Mouse (Mus musculus): ENCODE measurements around the gene Nedd4. TPM values are rescaled to one million over a fixed set of nuclear protein-coding genes. Genes with fewer than 3 reads are reported as not detected.
"Not testable (repeated sequence)": the region's sequence is repeated elsewhere in the genome, so short reads cannot be mapped to it uniquely, and the experiment has no call there.

Gene Nedd4
- polyA plus RNA-seq, 1 experiment, result 3.7 TPM

DNA sequence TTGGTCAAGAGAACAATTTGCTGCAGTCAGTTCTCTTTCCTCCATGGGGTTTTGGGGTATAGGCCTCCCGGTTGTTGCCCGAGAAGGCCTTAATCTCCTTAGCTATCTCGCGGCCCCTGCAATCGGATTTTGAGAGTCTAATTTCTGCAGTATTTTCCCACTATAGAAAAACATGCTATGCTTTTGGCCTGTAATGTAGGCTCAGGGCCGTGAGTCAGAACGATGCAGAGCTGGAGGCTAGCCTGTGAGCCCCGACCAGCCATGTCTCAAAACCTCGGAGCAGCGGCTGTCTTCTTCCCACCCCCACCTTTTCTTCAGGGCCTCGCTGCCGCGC, 618 bp upstream of the Nedd4 start:
- Histone ChIP-seq H3K4me3 (ENCODE audit: insufficient read depth, low read length) (peak overlapping the region; percentile 85), H3K4me1 (ENCODE audit: control insufficient read depth, insufficient read depth, low read length) (0 out of 2 replicates have a peak, but pooled peaks cover 2% of the 10 kb centered on the region), H3K27ac (ENCODE audit: insufficient read depth, low read depth, low read length) (no peak overlapping the region)
- no peak for TF ChIP-seq CTCF (IDR thresholded peaks at IDR 0.05; ENCODE audit: low read depth, low read length)
- TF ChIP-seq POLR2A (IDR thresholded peaks at IDR 0.05; ENCODE audit: borderline replicate concordance, low read depth, low read length), result no peak

DNA sequence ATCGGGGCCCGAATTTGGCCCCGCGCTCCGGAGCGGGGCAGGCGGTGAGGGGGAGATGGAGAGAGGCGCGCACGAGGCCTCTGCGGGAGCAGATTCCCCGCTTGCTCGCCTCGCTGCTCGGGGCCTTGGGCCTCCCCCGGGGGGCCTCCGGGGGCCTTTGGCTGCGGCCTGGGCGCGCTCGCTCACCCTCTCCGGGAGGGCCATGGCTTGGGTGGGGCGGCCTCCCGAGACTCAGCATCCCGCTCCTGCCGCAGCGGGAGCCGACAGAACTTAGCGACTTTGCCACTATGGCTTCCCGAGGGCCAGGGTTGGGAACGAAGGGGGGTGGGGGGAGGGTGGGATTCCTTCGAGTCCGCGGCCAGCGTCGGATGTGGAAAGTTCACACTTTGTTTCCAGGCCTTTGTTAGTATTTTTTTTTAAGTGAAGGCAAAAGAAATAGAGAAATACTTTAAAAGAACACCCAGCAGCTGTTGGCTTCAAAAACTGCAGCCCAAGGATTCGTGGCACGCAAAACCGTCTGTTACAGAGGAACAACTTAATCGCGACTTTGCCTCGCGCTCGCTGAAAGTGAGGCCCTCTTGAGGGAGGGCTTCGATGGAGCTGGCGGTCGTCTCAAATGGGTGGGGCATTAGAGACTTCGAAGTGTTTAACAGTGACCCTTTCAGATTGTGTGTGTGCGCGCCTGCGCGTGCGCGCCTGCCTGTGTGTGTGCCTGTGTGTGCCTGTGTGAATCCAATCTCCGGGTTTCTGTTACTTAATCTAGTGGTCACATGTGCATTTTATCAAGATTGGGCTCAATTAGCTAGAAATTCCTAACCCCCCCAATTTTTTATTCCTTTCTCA, 766 bp downstream of the Nedd4 start:
- 0 out of 2 replicates have a peak, but pooled peaks cover 2% of the 10 kb centered on the region for H3K4me1 ChIP-seq (ENCODE audit: control insufficient read depth, insufficient read depth, low read length)
- TF ChIP-seq CTCF (IDR thresholded peaks at IDR 0.05; ENCODE audit: low read depth, low read length), result no peak
- TF ChIP-seq POLR2A (IDR thresholded peaks at IDR 0.05; ENCODE audit: borderline replicate concordance, low read depth, low read length), result no peak
- peak overlapping the region; percentile 85 for H3K4me3 ChIP-seq (ENCODE audit: insufficient read depth, low read length)
- no peak overlapping the region for H3K27ac ChIP-seq (ENCODE audit: insufficient read depth, low read depth, low read length)

DNA sequence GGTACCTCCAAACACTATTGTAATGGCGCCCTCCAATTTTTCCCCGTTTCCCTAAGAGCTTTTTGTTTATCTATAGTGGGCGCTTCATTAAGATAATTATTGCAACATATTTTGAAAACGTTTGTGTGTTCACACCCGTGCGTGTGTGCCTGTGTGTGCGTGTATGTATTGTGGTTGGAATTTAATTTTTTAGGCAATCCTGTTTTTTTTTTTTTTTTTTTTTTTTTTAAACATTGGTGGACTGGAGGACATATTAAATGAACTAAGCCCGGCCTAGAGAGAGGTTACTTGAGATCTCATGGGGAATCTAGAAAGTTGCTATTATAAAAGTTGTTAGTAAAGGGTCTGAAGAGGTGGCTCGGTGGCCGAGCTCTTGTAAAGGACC, 1.4 kb downstream of the Nedd4 start:
- TF ChIP-seq CTCF (IDR thresholded peaks at IDR 0.05; ENCODE audit: low read depth, low read length) (no peak), POLR2A (IDR thresholded peaks at IDR 0.05; ENCODE audit: borderline replicate concordance, low read depth, low read length) (no peak)
- Histone ChIP-seq H3K4me1 (ENCODE audit: control insufficient read depth, insufficient read depth, low read length) (0 out of 2 replicates have a peak, but pooled peaks cover 2% of the 10 kb centered on the region), H3K27ac (ENCODE audit: insufficient read depth, low read depth, low read length) (no peak overlapping the region), H3K4me3 (ENCODE audit: insufficient read depth, low read length) (peak overlapping the region; percentile 85; the same call in 1 of the 2 replicates)

DNA sequence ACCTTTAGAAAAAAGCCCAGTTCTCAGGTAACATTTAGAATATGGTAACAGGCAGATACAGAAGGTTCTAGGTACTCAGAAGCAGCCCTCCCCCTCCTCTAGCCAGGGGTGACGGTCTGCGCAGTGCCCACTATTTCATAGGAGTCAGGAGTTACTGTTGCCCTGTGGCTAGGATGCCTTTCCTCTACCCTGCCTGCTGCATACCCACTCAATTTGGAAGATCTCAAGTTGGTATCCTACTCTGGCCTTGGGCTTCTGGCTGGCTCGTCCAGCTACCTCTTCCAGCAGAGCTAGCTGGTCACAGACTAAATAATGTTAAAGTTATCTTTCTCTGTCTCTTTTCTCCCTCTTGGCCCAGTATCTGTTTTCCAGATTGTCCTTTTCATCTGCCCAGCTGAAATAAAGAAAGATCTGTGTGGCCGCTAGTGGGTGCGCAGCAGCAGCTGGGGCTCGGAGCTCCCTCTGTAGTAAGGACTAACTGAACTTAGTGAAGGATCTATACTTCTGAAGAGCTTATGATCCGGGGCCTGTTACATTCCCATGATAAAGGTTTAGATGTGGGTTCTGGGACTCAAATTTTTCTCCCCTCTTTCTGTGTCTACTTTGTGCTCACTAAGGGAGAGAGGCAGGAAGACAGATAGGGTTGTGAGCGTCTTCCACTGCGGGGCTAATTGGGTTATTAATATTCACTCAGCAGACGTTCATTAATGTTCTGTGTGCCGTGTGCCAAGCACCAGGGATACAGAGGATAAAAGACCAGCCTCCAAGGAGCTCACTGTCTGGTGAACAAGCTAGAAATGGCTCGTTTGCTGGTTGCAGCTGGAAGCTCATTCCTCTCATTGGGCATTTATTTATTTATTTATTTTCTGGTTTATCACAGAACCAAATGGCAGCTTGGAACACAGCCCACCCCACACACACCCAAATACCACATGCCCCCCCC, 2.5 kb downstream of the Nedd4 start:
- Histone ChIP-seq H3K4me1 (ENCODE audit: control insufficient read depth, insufficient read depth, low read length) (0 out of 2 replicates have a peak, but pooled peaks cover 2% of the 10 kb centered on the region), H3K4me3 (ENCODE audit: insufficient read depth, low read length) (no peak overlapping the region), H3K27ac (ENCODE audit: insufficient read depth, low read depth, low read length) (no peak overlapping the region)
- no peak for TF ChIP-seq CTCF (IDR thresholded peaks at IDR 0.05; ENCODE audit: low read depth, low read length)
- TF ChIP-seq POLR2A (IDR thresholded peaks at IDR 0.05; ENCODE audit: borderline replicate concordance, low read depth, low read length), result no peak

DNA sequence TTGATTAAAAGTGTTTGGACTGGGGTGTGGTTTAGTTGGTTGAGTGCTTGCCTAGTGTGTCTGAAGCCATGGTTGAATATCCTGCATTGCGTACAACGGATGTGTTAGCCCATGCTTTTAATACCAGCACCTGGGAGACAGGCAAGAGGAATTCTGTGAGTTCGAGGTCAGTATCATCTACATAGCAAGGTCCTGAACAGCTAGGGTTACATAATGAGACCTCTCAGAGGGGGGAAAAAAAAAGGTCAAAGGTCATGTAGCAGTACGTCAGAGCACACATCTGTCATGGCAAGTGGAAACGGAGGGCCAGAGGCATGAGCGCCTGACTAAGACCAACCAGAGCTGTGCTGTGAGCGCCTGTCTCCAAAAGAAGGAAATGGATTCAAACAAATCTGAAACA, 3.4 kb downstream of the Nedd4 start:
- TF ChIP-seq POLR2A (IDR thresholded peaks at IDR 0.05; ENCODE audit: borderline replicate concordance, low read depth, low read length), result no peak
- TF ChIP-seq CTCF (IDR thresholded peaks at IDR 0.05; ENCODE audit: low read depth, low read length), result no peak
- H3K4me3 ChIP-seq (ENCODE audit: insufficient read depth, low read length), result no peak overlapping the region
- 0 out of 2 replicates have a peak, but pooled peaks cover 2% of the 10 kb centered on the region for H3K4me1 ChIP-seq (ENCODE audit: control insufficient read depth, insufficient read depth, low read length)
- no peak overlapping the region for H3K27ac ChIP-seq (ENCODE audit: insufficient read depth, low read depth, low read length)

DNA sequence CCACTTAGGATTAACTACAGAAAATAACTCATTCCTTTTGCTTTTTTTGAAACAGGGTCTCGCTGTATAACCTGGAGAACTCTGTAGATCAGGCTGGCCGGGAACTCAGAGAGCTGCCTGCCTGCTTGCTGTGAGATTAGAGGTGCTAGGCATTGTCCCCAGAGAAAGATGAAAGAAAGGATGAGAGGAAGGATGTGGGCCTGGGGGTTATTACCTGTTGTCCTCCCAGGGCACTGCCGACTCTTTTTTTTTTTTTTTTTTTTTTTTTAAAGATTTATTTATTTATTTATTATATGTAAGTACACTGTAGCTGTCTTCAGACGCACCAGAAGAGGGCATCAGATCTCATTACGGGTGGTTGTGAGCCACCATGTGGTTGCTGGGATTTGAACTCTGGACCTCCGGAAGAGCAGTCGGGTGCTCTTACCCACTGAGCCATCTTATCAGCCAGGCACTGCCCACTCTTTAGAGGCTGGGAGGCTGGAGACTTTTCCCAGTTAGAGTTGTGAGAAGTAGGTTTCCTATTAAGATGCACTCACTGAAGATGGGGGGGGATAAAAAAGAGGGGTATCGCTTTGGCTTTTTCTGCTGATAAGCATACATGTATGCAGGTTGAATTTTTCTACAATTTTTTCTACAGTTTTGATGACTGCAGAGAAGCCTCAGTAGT, 4.3 kb downstream of the Nedd4 start:
- not testable (repeated sequence) for H3K27ac ChIP-seq (ENCODE audit: insufficient read depth, low read depth, low read length); H3K4me1 ChIP-seq (ENCODE audit: control insufficient read depth, insufficient read depth, low read length); H3K4me3 ChIP-seq (ENCODE audit: insufficient read depth, low read length)

DNA sequence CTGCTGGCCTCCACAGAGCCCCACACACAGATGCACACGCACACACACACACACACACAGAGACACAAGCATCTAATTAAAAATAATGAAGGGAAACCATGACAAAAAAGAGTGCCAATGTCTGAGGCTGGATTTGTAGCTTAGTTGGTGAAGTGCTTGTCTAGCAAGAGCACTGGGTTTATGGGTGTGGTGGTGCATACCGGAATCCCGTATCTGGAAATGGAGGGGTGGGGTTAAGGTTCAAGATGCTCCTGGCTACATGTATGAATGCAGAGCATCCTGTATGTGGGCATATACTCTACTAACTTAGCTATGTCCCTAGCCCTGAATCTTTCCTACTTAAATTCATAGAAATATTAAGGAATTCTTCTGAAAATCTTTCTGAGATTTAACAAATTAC, 5.0 kb downstream of the Nedd4 start:
- H3K4me3 ChIP-seq (ENCODE audit: insufficient read depth, low read length), result no peak overlapping the region
- no peak overlapping the region for H3K27ac ChIP-seq (ENCODE audit: insufficient read depth, low read depth, low read length)
- TF ChIP-seq POLR2A (IDR thresholded peaks at IDR 0.05; ENCODE audit: borderline replicate concordance, low read depth, low read length) (no peak), CTCF (IDR thresholded peaks at IDR 0.05; ENCODE audit: low read depth, low read length) (no peak)
- no peaks in the 10 kb centered on the region for H3K4me1 ChIP-seq (ENCODE audit: control insufficient read depth, insufficient read depth, low read length)

DNA sequence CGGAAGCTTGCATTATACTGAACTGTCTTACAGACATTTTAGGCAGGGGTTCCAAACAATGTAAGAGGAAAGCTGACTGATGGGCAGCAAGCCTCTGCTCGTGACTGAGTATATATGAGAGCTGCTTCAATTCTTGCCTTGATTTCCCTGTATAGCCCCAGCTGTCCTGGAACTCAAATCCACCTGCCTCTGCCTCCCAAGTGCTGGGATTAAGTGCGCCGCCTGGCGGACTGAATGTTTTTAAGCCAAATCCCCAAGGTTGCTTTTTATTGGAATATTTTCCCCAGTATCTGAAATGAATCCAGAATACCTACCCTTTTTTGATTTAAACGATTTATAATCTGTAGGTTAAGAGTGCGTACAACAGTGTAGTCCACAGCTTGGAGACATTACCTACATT, 7.2 kb downstream of the Nedd4 start:
- TF ChIP-seq POLR2A (IDR thresholded peaks at IDR 0.05; ENCODE audit: borderline replicate concordance, low read depth, low read length) (no peak), CTCF (IDR thresholded peaks at IDR 0.05; ENCODE audit: low read depth, low read length) (no peak)
- no peaks in the 10 kb centered on the region for H3K4me1 ChIP-seq (ENCODE audit: control insufficient read depth, insufficient read depth, low read length)
- H3K27ac ChIP-seq (ENCODE audit: insufficient read depth, low read depth, low read length), result no peak overlapping the region
- H3K4me3 ChIP-seq (ENCODE audit: insufficient read depth, low read length), result no peak overlapping the region

DNA sequence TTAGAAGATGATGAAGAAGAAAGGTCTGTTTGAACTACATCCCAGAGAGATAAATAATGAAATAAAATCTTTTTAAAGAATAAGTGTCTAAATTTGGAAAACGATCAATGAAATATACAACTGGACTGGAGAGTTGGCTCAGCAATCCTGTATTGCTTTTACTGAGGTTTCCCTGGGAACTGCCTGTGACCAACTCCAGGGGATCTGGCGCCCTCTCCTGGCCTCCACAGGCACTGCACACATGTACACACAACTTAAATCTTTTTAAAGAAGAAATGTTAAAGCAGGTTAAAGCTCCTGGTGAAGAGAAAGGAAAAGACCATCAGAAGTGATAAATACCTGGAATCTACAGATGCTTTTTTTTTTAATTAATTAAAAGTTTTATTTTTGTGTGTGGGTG, 10.2 kb downstream of the Nedd4 start:
- no peaks in the 10 kb centered on the region for H3K4me1 ChIP-seq (ENCODE audit: control insufficient read depth, insufficient read depth, low read length)
- no peak overlapping the region for H3K4me3 ChIP-seq (ENCODE audit: insufficient read depth, low read length)
- TF ChIP-seq CTCF (IDR thresholded peaks at IDR 0.05; ENCODE audit: low read depth, low read length) (peak; percentile 97), POLR2A (IDR thresholded peaks at IDR 0.05; ENCODE audit: borderline replicate concordance, low read depth, low read length) (no peak)
- H3K27ac ChIP-seq (ENCODE audit: insufficient read depth, low read depth, low read length), result no peak overlapping the region

Measured in bone marrow macrophage, adult 2 months (primary cell).